Mouse (Mus musculus): ENCODE measurements around the gene Eno3. TPM values are rescaled to one million over a fixed set of nuclear protein-coding genes. Genes with fewer than 3 reads are reported as not detected.

Gene Eno3
- total and polyA plus RNA-seq, 3 experiments: 11.2 to 26.4 (median 23.0) TPM

DNA sequence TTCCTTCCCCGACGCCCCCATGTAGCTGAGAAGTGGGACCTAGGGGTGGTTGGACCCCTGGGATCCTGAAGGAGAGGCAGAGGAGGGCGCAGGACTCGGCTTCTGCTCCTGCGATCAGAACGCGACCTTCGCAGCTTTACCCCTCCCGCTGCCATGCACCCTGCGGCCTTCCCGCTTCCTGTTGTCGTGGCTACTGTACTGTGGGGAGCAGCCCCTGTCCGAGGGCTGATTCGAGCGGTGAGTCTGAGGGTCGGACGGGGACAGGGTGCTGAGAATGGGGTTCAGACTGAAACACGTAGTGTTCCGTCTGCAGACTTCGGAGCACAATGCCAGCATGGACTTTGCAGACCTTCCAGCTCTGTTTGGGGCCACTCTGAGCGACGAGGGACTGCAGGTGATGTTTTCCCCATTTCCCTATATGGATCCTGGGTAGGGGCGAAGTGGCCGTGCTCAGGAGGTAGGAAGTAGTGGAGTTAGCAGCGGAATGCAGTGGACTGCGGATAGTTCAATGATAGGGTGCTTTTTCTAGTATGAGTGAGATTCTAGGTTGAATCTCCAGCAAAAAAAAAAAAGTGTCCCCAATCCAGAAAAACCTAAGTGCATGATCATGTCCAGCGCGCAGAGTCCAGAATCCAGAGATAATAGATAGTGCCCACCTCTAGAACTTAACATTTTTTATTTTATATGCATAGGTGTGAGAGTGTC lies 9.1 kb upstream of the Eno3 start (continued):
- TF ChIP-seq SMC3 (IDR thresholded peaks at IDR 0.05; ENCODE audit: low read depth, low read length) (0 out of 2 replicates have a peak, but pooled peaks have one; percentile 7), CHD2 (IDR thresholded peaks at IDR 0.05; ENCODE audit: low read length) (no peak), PAX5 (IDR thresholded peaks at IDR 0.05; ENCODE audit: low read length) (no peak), ZKSCAN1 (IDR thresholded peaks at IDR 0.05; ENCODE audit: borderline replicate concordance, low read depth, low read length) (no peak), MAFK (IDR thresholded peaks at IDR 0.05; ENCODE audit: insufficient replicate concordance, low read length) (no peak)

DNA sequence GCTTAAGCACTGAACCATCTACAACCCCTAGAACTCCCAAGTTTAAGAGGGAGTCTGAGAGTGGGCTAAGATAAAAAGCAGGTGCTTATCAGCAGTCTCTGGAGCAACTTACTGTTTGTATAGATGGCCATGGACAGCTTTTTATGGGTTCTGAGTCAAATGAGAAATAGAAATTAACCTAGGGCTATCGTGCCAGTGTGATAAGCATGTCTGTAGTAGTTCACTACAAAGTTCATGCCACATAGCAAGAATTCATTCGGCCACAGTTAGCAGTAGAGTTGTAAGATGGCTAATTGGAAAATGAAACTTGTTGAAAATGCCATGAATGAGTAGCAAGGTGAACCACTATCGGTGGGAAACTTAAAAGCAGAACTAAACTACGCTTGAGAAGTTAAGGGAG lies 8.5 kb upstream of the Eno3 start:
- peaks cover 49 to 73% of the 10 kb centered on the region in 2 experiments for H3K36me3 ChIP-seq (replicated peaks in 1 of 2; ENCODE audit: control insufficient read depth in 1 of 2, insufficient read depth in 1 of 2, low read length in 1 of 2)
- in situ Hi-C loops (cut with MboI; ENCODE audit: low pct_ligation_motif_present, low pct_unique_long_range_greater_than_20kb, low sequenced_read_pairs) (no loop called here), dilution Hi-C loops (cut with MboI; ENCODE audit: extremely low pct_ligation_motif_present, extremely low pct_unique_long_range_greater_than_20kb, low sequenced_read_pairs) (no loop called here)
- peak overlapping the region; percentile 95 for H3K4me2 ChIP-seq (ENCODE audit: insufficient read depth, low read depth, poor library complexity, severe bottlenecking)
- H3K9me3 ChIP-seq (replicated peaks; ENCODE audit: low read length): no peaks in the 10 kb centered on the region
- H3K79me2 ChIP-seq (replicated peaks; ENCODE audit: control insufficient read depth, extremely low read depth, insufficient read depth, poor library complexity, severe bottlenecking): peaks cover 67% of the 10 kb centered on the region
- peak overlapping the region; percentile 66 to 89 (median 67) for H3K4me3 ChIP-seq (replicated peaks in 1 of 3; ENCODE audit: low read depth in 2 of 3, low read length in 2 of 3, poor library complexity in 1 of 3)
- H3K9ac ChIP-seq (ENCODE audit: insufficient read depth, low read depth): peak overlapping the region; percentile 94
- DNase-seq (ENCODE audit: extremely low read depth): peak; percentile 77
- no peaks in the 10 kb centered on the region for H3K27me3 ChIP-seq (replicated peaks)
- 0 out of 2 replicates have a peak overlapping the region, but pooled peaks have one; percentile 2 for H3K27ac ChIP-seq (ENCODE audit: insufficient read depth, low read depth)
- peaks cover 25 to 56% of the 10 kb centered on the region in 2 experiments for H3K4me1 ChIP-seq (ENCODE audit: control insufficient read depth in 1 of 2, insufficient read depth in 2 of 2)
- TF ChIP-seq CHD2 (IDR thresholded peaks at IDR 0.05; ENCODE audit: low read length): peak; percentile 49; the same call in 1 of the 2 replicates
- no peak for TF ChIP-seq CTCF (conservative IDR thresholded peaks at IDR 0.05 in 1 of 2, IDR thresholded peaks at IDR 0.05 in 1 of 2; ENCODE audit: low read depth in 2 of 2, low read length in 2 of 2)
- peak; percentile 77 for TF ChIP-seq EP300 (IDR thresholded peaks at IDR 0.05; ENCODE audit: low read length)
- no peak for TF ChIP-seq ELF1 (IDR thresholded peaks at IDR 0.05; ENCODE audit: low read depth, low read length)
- peak; percentile 40 for TF ChIP-seq ZMIZ1 (IDR thresholded peaks at IDR 0.05; ENCODE audit: low read depth, low read length)
- TF ChIP-seq JUND (conservative IDR thresholded peaks at IDR 0.05; ENCODE audit: low read depth, low read length): peak; percentile 70
- TF ChIP-seq ETS1 (conservative IDR thresholded peaks at IDR 0.05; ENCODE audit: low read depth, low read length): peak; percentile 33; the same call in 1 of the 2 replicates
- no peak for TF ChIP-seq KAT2A (IDR thresholded peaks at IDR 0.05; ENCODE audit: insufficient replicate concordance, low read length)
- TF ChIP-seq MYC (IDR thresholded peaks at IDR 0.05; ENCODE audit: low read depth, low read length): peak; percentile 46; the same call in 1 of the 2 replicates
- TF ChIP-seq RAD21 (IDR thresholded peaks at IDR 0.05; ENCODE audit: low read depth, low read length): no peak
- TF ChIP-seq IRF4 (IDR thresholded peaks at IDR 0.05; ENCODE audit: low read depth, low read length): peak; percentile 84
- TF ChIP-seq CHD1 (IDR thresholded peaks at IDR 0.05; ENCODE audit: low read depth, low read length): peak; percentile 19; the same call in 1 of the 2 replicates
- peak; percentile 18; the same call in 1 of the 2 replicates for TF ChIP-seq POLR2AphosphoS2 (IDR thresholded peaks at IDR 0.05; ENCODE audit: low read depth, low read length)
- 0 out of 2 replicates have a peak, but pooled peaks have one; percentile 45 for TF ChIP-seq JUN (IDR thresholded peaks at IDR 0.05; ENCODE audit: insufficient read depth, low read depth, low read length)

All from CH12.LX (cell line).